Mouse (Mus musculus) heart, embryonic 16.5 days (tissue): ENCODE data around the gene Rbm47. TPM values are rescaled to one million over a fixed set of nuclear protein-coding genes. Genes with fewer than 3 reads are reported as not detected.

ENCODE experiments used
- ATAC-seq: fragments of 200-750 bp; cut with Nextera tagmentation; replicated peaks from 2 replicates; pipeline ENCODE4 v1.8.0; 2017; ENCODE audit warnings: moderate number of reproducible peaks; ENCODE audit not compliant: insufficient read depth, low FRiP score; ENCODE audit errors: extremely low read depth
- H3K27ac ChIP-seq: fragments of 300-500 bp; sonication (generic); 2 replicates; pipeline ENCODE4 v1.5.1; 2014; ENCODE audit warnings: mild to moderate bottlenecking, low read length, control low read depth, moderate library complexity
- H3K27me3 ChIP-seq: fragments of 300-500 bp; sonication (generic); 2 replicates; pipeline ENCODE4 v1.6.1; 2014; ENCODE audit warnings: low read length, mixed read lengths; ENCODE audit not compliant: control insufficient read depth, insufficient read depth
- H3K36me3 ChIP-seq: fragments of 300-500 bp; sonication (generic); 2 replicates; pipeline ENCODE4 v1.6.1; 2014; ENCODE audit not compliant: control insufficient read depth, insufficient read depth
- H3K4me1 ChIP-seq: fragments of 300-500 bp; sonication (generic); 2 replicates; pipeline ENCODE4 v1.6.1; 2014; ENCODE audit warnings: low read length, mixed read lengths; ENCODE audit not compliant: control insufficient read depth, insufficient read depth
- H3K4me2 ChIP-seq: fragments of 300-500 bp; sonication (generic); 2 replicates; pipeline ENCODE4 v1.6.1; 2014; ENCODE audit warnings: low read depth, mild to moderate bottlenecking, control low read depth, low read length
- H3K4me3 ChIP-seq: fragments of 300-500 bp; sonication (generic); 2 replicates; pipeline ENCODE4 v1.5.1; 2014; ENCODE audit warnings: mild to moderate bottlenecking, control low read depth, low read length
- H3K9ac ChIP-seq: fragments of 300-500 bp; sonication (generic); 2 replicates; pipeline ENCODE4 v1.6.1; 2014; ENCODE audit warnings: low read length, control low read depth
- H3K9me3 ChIP-seq: fragments of 300-500 bp; sonication (generic); replicated peaks from 2 replicates; pipeline ENCODE4 v1.6.1; 2016; ENCODE audit warnings: low read length; ENCODE audit not compliant: control insufficient read depth
- WGBS: fragments of 180-500 bp; shearing (Covaris S2); extraction: QIAGEN DNeasy Blood & Tissue Kit; methylation state at CpG from one replicate; pipeline ENCODE4 v1.1.7; 2014; 5-methylcytosine and 5-hydroxymethylcytosine counted together
- polyA plus RNA-seq: library from polyadenylated mRNA; unstranded; fragments of >200 nt; fragmentation: Nextera tagmentation; extraction: Ambion mirVana; gene quantifications from 2 replicates; pipeline ENCODE4 v1.2.1, GENCODE M21; 2015

Rbm47 gene
- polyA plus RNA-seq, 1 experiment from 2014 or later = 6.0 TPM

DNA sequence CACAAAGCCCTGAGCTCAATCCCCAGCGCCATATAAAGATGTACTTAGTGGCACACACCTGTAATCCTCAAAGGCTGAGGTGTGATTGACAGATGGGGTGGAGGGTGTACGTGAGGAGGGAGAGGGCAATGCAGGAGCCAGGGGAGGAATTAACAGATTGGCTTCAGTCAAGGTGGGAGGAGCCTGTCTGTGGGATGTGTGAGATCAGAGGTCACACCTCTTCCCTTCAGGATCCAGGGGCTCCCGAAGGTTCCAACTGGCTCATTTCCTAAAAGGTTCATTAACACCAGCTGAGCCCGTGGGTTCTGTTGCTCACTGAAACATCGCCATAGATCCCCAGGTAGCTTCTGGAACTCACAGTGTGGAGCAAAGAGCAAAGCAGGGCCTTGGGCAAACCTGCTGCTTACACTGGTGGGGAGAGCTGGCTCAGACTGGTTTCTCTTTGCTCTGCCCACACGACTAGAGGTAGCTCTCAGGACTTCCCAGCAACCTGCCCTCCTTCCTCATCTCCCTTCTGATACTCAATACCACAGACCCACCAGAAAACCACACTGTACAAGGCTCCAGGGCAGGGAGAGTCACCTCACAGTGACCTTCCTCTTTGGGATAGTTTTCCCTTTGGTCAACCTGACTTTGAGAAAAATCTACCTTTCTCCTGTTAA, 33.2 kb downstream of the Rbm47 start:
- H3K27ac ChIP-seq = no peak overlapping the region
- H3K9me3 ChIP-seq = no peaks in the 10 kb centered on the region
- H3K4me3 ChIP-seq = no peak overlapping the region
- no peak overlapping the region for H3K9ac ChIP-seq
- no peak overlapping the region for H3K4me2 ChIP-seq
- WGBS = 33% methylated on average over 6 of the region's 6 CpGs
- H3K4me1 ChIP-seq = 0 out of 2 replicates have a peak, but pooled peaks cover 2% of the 10 kb centered on the region
- H3K27me3 ChIP-seq = no peaks in the 10 kb centered on the region
- H3K36me3 ChIP-seq = no peaks in the 10 kb centered on the region
- no peak for ATAC-seq

DNA sequence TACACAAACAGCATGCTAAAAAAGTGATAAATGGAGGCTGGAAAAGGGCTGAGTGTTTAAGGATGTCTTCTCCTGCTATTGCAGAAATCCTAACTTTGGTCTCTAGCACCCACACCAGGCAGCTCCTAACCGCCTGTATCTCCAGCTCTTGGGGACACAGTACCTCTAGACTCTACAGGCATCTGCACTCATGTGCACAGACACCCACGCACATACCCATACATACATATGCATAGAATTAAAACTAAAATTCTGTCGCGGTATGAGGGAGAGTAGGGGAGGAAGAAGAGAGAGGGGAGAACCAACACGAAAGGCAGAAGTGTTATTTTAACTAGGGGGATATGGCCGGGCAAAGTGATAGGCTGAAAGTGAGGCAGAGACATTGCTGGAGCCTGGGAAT, 33.7 kb downstream of the Rbm47 start:
- no peak for ATAC-seq
- Histone ChIP-seq H3K4me1 (0 out of 2 replicates have a peak, but pooled peaks cover 2% of the 10 kb centered on the region), H3K36me3 (no peaks in the 10 kb centered on the region), H3K4me3 (no peak overlapping the region), H3K9ac (no peak overlapping the region), H3K4me2 (no peak overlapping the region), H3K27ac (no peak overlapping the region), H3K9me3 (no peaks in the 10 kb centered on the region), H3K27me3 (no peaks in the 10 kb centered on the region)
- 59% methylated on average over 6 of the region's 6 CpGs for WGBS

GRCm38 (mm10) chr5:66138597-66138996, 34.3 kb downstream of the Rbm47 start:
- H3K9me3 ChIP-seq = no peaks in the 10 kb centered on the region
- no peak overlapping the region for H3K4me3 ChIP-seq
- no peak overlapping the region for H3K4me2 ChIP-seq
- no peak overlapping the region for H3K9ac ChIP-seq
- no peak for ATAC-seq
- no peak overlapping the region for H3K27ac ChIP-seq
- 41% methylated on average over 10 of the region's 10 CpGs for WGBS
- H3K27me3 ChIP-seq = no peaks in the 10 kb centered on the region
- H3K4me1 ChIP-seq = 0 out of 2 replicates have a peak, but pooled peaks cover 2% of the 10 kb centered on the region
- no peaks in the 10 kb centered on the region for H3K36me3 ChIP-seq

- no peak overlapping the region for H3K9ac ChIP-seq
- no peak overlapping the region for H3K27ac ChIP-seq
- no peak for ATAC-seq
- H3K9me3 ChIP-seq = no peaks in the 10 kb centered on the region
- H3K4me3 ChIP-seq = no peak overlapping the region
- no peak overlapping the region for H3K4me2 ChIP-seq
- H3K36me3 ChIP-seq = no peaks in the 10 kb centered on the region
- H3K27me3 ChIP-seq = no peaks in the 10 kb centered on the region
- 0 out of 2 replicates have a peak, but pooled peaks cover 2% of the 10 kb centered on the region for H3K4me1 ChIP-seq
- WGBS = 57% methylated on average over 4 of the region's 4 CpGs
These were observed 35.7 kb downstream of the Rbm47 start for GRCm38 (mm10) chr5:66137250-66137649.

DNA sequence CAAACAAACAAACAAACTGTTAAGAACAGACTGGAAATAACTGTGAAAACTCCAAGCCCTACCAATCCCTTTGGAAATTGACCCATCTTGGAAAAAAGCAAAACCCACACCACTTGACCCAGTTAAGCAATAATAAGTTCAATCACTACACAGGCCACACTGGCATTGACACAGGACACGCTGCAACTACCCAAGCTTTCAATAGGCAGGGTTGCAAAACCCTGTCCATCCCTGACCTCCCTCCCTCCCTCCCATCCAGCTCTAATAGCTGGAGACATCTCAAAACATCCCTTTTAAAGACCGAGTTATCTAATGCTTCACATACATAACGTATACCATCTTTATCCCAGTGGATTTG, 37.1 kb downstream of the Rbm47 start:
- ATAC-seq = no peak
- 73% methylated on average over 3 of the region's 3 CpGs for WGBS
- no peaks in the 10 kb centered on the region for H3K36me3 ChIP-seq

DNA sequence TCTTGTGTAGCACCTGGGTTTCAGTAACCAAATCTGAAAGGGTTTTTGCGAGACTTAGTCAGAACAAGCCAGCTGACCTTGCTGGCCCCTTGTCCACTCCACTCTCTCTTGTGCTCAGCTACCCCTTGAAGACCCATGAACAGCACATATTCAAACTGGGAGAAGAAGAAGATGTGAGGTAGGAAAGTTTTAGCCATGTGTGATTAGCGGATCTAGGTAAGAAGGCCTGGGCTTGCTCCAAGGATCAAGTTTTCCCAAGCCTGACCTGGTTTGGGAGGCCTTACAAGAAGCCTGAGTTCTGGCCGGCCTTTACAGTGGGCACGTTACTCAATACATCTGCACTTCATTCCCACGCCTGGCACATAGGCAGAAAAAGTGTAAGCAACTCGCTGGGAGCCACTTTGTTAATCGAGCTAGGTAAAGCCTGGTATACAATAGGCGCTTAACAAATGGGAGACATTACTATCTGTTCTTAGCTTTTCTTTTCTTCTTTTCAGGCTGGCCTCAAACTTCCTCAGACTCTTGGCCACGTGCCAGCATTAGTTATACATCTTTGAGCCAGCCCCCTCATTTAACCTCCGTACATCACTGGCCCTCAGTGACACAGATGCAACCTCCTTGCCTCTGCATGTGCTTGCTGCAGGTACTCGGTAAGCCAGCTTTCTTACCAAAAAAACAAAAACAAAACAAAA, 37.6 kb downstream of the Rbm47 start:
- Histone ChIP-seq H3K27me3 (no peaks in the 10 kb centered on the region), H3K9me3 (no peaks in the 10 kb centered on the region), H3K4me1 (0 out of 2 replicates have a peak, but pooled peaks cover 2% of the 10 kb centered on the region), H3K27ac (no peak overlapping the region), H3K4me2 (no peak overlapping the region), H3K9ac (no peak overlapping the region), H3K4me3 (no peak overlapping the region), H3K36me3 (no peaks in the 10 kb centered on the region)
- ATAC-seq = no peak
- WGBS = 75% methylated on average over 11 of the region's 11 CpGs

More for the DNA sequence above, 37.1 kb downstream of the Rbm47 start:
- H3K4me3 ChIP-seq = no peak overlapping the region
- H3K4me1 ChIP-seq = 0 out of 2 replicates have a peak, but pooled peaks cover 2% of the 10 kb centered on the region
- H3K27me3 ChIP-seq = no peaks in the 10 kb centered on the region
- H3K27ac ChIP-seq = no peak overlapping the region
- no peak overlapping the region for H3K4me2 ChIP-seq
- no peak overlapping the region for H3K9ac ChIP-seq
- no peaks in the 10 kb centered on the region for H3K9me3 ChIP-seq

DNA sequence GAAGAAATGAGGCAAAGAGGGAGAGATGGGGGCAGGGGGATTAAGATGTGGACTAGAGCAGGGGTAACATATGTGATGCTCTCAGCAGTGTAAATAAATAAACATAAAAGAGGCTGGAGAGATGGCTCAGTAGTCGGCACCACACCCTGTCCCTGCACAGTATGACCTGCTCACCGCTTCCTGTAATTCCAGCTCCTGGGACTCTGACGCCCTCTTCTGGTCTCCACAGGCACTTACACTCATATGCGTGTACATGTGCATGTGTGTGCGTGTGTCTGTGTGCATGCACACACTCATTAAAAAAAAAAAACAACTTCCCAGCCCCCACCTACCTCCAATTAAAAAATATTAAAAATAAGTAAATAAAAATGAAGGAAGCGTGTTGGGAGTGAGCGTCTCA, 38.3 kb downstream of the Rbm47 start:
- Histone ChIP-seq H3K36me3 (no peaks in the 10 kb centered on the region), H3K27ac (no peak overlapping the region), H3K4me2 (no peak overlapping the region), H3K9me3 (no peaks in the 10 kb centered on the region), H3K27me3 (no peaks in the 10 kb centered on the region), H3K4me1 (0 out of 2 replicates have a peak, but pooled peaks cover 2% of the 10 kb centered on the region), H3K4me3 (no peak overlapping the region), H3K9ac (no peak overlapping the region)
- WGBS = 95% methylated on average over 7 of the region's 7 CpGs
- ATAC-seq = no peak

DNA sequence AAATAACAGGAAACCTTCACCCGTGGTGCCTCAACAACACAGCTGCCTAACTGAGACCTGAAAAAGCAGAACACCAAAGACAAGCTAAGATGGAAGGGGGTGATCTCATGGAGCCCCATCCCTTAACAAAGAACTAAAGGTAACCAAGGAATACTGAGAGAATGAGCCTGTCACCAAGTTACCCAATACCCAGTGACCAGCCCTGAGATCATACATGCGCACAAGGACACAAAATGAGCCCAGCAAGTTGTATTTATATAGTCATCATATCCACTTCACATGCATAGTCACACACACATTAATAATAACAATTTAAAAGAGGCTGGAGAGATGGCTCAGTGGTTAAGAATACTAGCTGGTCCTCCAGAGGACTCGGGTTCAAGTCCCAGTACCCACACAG, 44.0 kb downstream of the Rbm47 start:
- H3K36me3 ChIP-seq = no peaks in the 10 kb centered on the region
- H3K4me1 ChIP-seq = no peaks in the 10 kb centered on the region
- H3K9me3 ChIP-seq = no peaks in the 10 kb centered on the region
- 80% methylated on average over 3 of the region's 3 CpGs for WGBS
- ATAC-seq = no peak
- no peaks in the 10 kb centered on the region for H3K27me3 ChIP-seq
- H3K27ac ChIP-seq = no peak overlapping the region
- H3K4me3 ChIP-seq = no peak overlapping the region
- no peak overlapping the region for H3K4me2 ChIP-seq
- H3K9ac ChIP-seq = no peak overlapping the region

DNA sequence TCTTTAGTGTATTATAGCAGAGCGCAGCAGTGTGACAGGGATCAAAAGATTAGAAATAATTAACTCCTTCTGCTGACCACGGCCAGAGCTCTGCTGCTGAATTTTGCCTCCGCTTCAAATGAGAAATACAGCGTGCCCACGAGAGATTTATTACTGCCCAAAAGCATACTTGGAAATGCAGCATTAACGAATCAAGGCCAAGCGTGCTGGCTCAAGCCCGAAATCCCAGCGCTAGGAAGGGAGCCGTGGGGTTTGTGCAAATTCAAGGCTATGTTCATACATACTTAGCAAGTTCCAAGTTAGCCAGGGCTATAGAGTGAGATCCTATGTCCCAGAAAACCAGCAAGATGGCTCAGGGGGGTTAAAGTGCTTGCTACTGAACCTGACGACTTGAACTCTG, 47.5 kb downstream of the Rbm47 start:
- no peaks in the 10 kb centered on the region for H3K36me3 ChIP-seq
- H3K27ac ChIP-seq = no peak overlapping the region
- H3K27me3 ChIP-seq = no peaks in the 10 kb centered on the region
- ATAC-seq = no peak
- H3K4me1 ChIP-seq = no peaks in the 10 kb centered on the region
- H3K4me2 ChIP-seq = no peak overlapping the region
- no peak overlapping the region for H3K4me3 ChIP-seq
- no peak overlapping the region for H3K9ac ChIP-seq
- 83% methylated on average over 11 of the region's 11 CpGs for WGBS
- H3K9me3 ChIP-seq = no peaks in the 10 kb centered on the region
